Mouse (Mus musculus): ENCODE results near the gene Sh3bgrl. TPM values are rescaled to one million over a fixed set of nuclear protein-coding genes. Genes with fewer than 3 reads are reported as not detected.

Gene Sh3bgrl
- polyA plus RNA-seq, 1 experiment from 2014 or later = 80.1 TPM

Other genes with a start within 250 kb of the Sh3bgrl start
- gene Hmgn5, start 82.0 kb upstream of the Sh3bgrl start, polyA plus RNA-seq (2015; fragmentation: Nextera tagmentation; extraction: Ambion mirVana) = 18.9 and 21.2 TPM in 2 replicates
- gene Gm6377, start 101.4 kb downstream of the Sh3bgrl start, polyA plus RNA-seq (2015; fragmentation: Nextera tagmentation; extraction: Ambion mirVana) = 0.06 and 0.52 TPM in 2 replicates